Mouse (Mus musculus) cortical plate, adult 2 months (tissue): ENCODE data around the gene Ppp1r26.

Experiments
- CTCF ChIP-seq: fragments of 200-500 bp; IDR thresholded peaks from 2 replicates; pipeline ENCODE4 v1.5.1; 2011; ENCODE audit warnings: mild to moderate bottlenecking, control low read depth, low read length; ENCODE audit not compliant: insufficient read depth; ENCODE audit errors: extremely low read depth
- POLR2A ChIP-seq: fragments of 200-500 bp; IDR thresholded peaks from 2 replicates; pipeline ENCODE4 v1.6.1; 2011; ENCODE audit warnings: mild to moderate bottlenecking, low read length, control low read depth; ENCODE audit not compliant: insufficient read depth; ENCODE audit errors: extremely low read depth

- TF ChIP-seq POLR2A (no peak), CTCF (no peak)
These were observed 49.0 kb upstream of the Ppp1r26 start for GRCm38 (mm10) chr2:28397417-28398119.
